Mouse (Mus musculus): Measurements from ENCODE around the gene B4galt5. TPM values are rescaled to one million over a fixed set of nuclear protein-coding genes. Genes with fewer than 3 reads are reported as not detected.

Gene B4galt5
- polyA plus RNA-seq, 1 experiment: 30.5 TPM

- H3K4me3 ChIP-seq (ENCODE audit: low read depth, low read length): no peak overlapping the region
- no peak for TF ChIP-seq EP300 (IDR thresholded peaks at IDR 0.05; ENCODE audit: insufficient read depth, low read depth, low read length)
- TF ChIP-seq CTCF (IDR thresholded peaks at IDR 0.05; ENCODE audit: low read depth, low read length): no peak
- no peak for TF ChIP-seq POLR2A (IDR thresholded peaks at IDR 0.05; ENCODE audit: insufficient read depth, low read length)
- no peak overlapping the region for H3K9ac ChIP-seq (ENCODE audit: low read depth, poor library complexity, severe bottlenecking)
- H3K9me3 ChIP-seq (replicated peaks; ENCODE audit: control insufficient read depth, insufficient read depth, low read length, poor library complexity, severe bottlenecking): no peaks in the 10 kb centered on the region
- no peaks in the 10 kb centered on the region for H3K27me3 ChIP-seq (ENCODE audit: control insufficient read depth, insufficient read depth, low read length, poor library complexity, severe bottlenecking)
- peaks cover 2% of the 10 kb centered on the region for H3K4me1 ChIP-seq (ENCODE audit: control insufficient read depth, insufficient read depth, low read length)
- H3K36me3 ChIP-seq (ENCODE audit: control insufficient read depth, insufficient read depth, low read length, poor library complexity, severe bottlenecking): no peaks in the 10 kb centered on the region
- H3K27ac ChIP-seq (ENCODE audit: insufficient read depth, low read length): no peak overlapping the region
Observed at GRCm38 (mm10) chr2:167298729-167299705, 50.0 kb downstream of the B4galt5 start.

DNA sequence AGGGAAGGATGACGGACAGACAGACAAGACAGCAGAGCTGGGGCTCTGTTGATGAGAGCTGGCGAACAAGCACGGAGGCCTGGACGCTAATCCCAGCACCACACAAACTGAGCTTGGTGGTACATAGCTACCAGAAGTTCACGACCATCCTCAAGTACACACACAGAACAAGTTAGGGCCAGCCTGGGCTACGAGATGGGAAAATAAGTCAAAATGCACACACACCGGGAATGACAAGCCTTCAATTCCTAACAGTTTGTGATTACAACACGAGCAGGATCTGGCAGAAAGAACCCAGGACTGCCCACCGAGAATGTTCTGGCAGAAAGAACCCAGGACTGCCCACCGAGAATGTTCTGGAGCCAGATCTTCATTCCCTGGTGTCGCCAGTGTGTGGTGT lies 51.0 kb downstream of the B4galt5 start:
- TF ChIP-seq EP300 (IDR thresholded peaks at IDR 0.05; ENCODE audit: insufficient read depth, low read depth, low read length) (no peak), CTCF (IDR thresholded peaks at IDR 0.05; ENCODE audit: low read depth, low read length) (no peak)
- H3K9ac ChIP-seq (ENCODE audit: low read depth, poor library complexity, severe bottlenecking): no peak overlapping the region
- no peak overlapping the region for H3K4me3 ChIP-seq (ENCODE audit: low read depth, low read length)
- H3K27me3 ChIP-seq (ENCODE audit: control insufficient read depth, insufficient read depth, low read length, poor library complexity, severe bottlenecking): no peaks in the 10 kb centered on the region
- H3K36me3 ChIP-seq (ENCODE audit: control insufficient read depth, insufficient read depth, low read length, poor library complexity, severe bottlenecking): no peaks in the 10 kb centered on the region
- peaks cover 2% of the 10 kb centered on the region for H3K4me1 ChIP-seq (ENCODE audit: control insufficient read depth, insufficient read depth, low read length)
- H3K27ac ChIP-seq (ENCODE audit: insufficient read depth, low read length): no peak overlapping the region
- no peaks in the 10 kb centered on the region for H3K9me3 ChIP-seq (replicated peaks; ENCODE audit: control insufficient read depth, insufficient read depth, low read length, poor library complexity, severe bottlenecking)

DNA sequence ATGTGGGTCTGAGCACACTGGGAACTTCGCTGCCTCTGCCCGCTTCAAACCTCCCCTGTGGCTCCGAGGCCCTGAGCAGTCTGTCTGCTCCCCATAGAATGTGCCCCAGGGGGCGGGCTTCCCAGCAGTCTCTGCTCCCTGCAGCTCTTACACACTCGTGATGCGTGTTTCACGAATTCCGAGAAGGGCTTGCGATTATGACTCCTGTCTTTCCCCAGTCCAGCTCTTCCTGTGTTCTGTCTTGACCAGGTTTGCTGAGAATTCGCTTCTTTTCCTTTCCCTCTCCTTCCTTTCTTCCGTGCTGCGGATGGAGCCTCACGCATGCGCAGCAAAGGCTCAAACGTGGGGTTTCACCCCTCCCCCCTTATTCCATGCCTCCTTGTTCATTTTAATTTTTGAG lies 54.1 kb downstream of the B4galt5 start:
- TF ChIP-seq POLR2A (IDR thresholded peaks at IDR 0.05; ENCODE audit: insufficient read depth, low read length) (no peak), CTCF (IDR thresholded peaks at IDR 0.05; ENCODE audit: low read depth, low read length) (no peak), EP300 (IDR thresholded peaks at IDR 0.05; ENCODE audit: insufficient read depth, low read depth, low read length) (no peak)
- Histone ChIP-seq H3K9me3 (replicated peaks; ENCODE audit: control insufficient read depth, insufficient read depth, low read length, poor library complexity, severe bottlenecking) (no peaks in the 10 kb centered on the region), H3K4me3 (ENCODE audit: low read depth, low read length) (no peak overlapping the region), H3K36me3 (ENCODE audit: control insufficient read depth, insufficient read depth, low read length, poor library complexity, severe bottlenecking) (no peaks in the 10 kb centered on the region), H3K27ac (ENCODE audit: insufficient read depth, low read length) (no peak overlapping the region), H3K9ac (ENCODE audit: low read depth, poor library complexity, severe bottlenecking) (no peak overlapping the region), H3K4me1 (ENCODE audit: control insufficient read depth, insufficient read depth, low read length) (peaks cover 2% of the 10 kb centered on the region), H3K27me3 (ENCODE audit: control insufficient read depth, insufficient read depth, low read length, poor library complexity, severe bottlenecking) (no peaks in the 10 kb centered on the region)

- TF ChIP-seq CTCF (IDR thresholded peaks at IDR 0.05; ENCODE audit: low read depth, low read length) (no peak), POLR2A (IDR thresholded peaks at IDR 0.05; ENCODE audit: insufficient read depth, low read length) (no peak), EP300 (IDR thresholded peaks at IDR 0.05; ENCODE audit: insufficient read depth, low read depth, low read length) (no peak)
- Histone ChIP-seq H3K36me3 (ENCODE audit: control insufficient read depth, insufficient read depth, low read length, poor library complexity, severe bottlenecking) (no peaks in the 10 kb centered on the region), H3K9me3 (replicated peaks; ENCODE audit: control insufficient read depth, insufficient read depth, low read length, poor library complexity, severe bottlenecking) (no peaks in the 10 kb centered on the region), H3K27me3 (ENCODE audit: control insufficient read depth, insufficient read depth, low read length, poor library complexity, severe bottlenecking) (no peaks in the 10 kb centered on the region), H3K27ac (ENCODE audit: insufficient read depth, low read length) (no peak overlapping the region), H3K9ac (ENCODE audit: low read depth, poor library complexity, severe bottlenecking) (no peak overlapping the region), H3K4me3 (ENCODE audit: low read depth, low read length) (no peak overlapping the region), H3K4me1 (ENCODE audit: control insufficient read depth, insufficient read depth, low read length) (peaks cover 2% of the 10 kb centered on the region)
Observed at GRCm38 (mm10) chr2:167294216-167294615, 54.8 kb downstream of the B4galt5 start.

- Histone ChIP-seq H3K36me3 (ENCODE audit: control insufficient read depth, insufficient read depth, low read length, poor library complexity, severe bottlenecking) (no peaks in the 10 kb centered on the region), H3K27me3 (ENCODE audit: control insufficient read depth, insufficient read depth, low read length, poor library complexity, severe bottlenecking) (no peaks in the 10 kb centered on the region), H3K9ac (ENCODE audit: low read depth, poor library complexity, severe bottlenecking) (no peak overlapping the region), H3K9me3 (replicated peaks; ENCODE audit: control insufficient read depth, insufficient read depth, low read length, poor library complexity, severe bottlenecking) (no peaks in the 10 kb centered on the region), H3K27ac (ENCODE audit: insufficient read depth, low read length) (no peak overlapping the region), H3K4me1 (ENCODE audit: control insufficient read depth, insufficient read depth, low read length) (no peaks in the 10 kb centered on the region), H3K4me3 (ENCODE audit: low read depth, low read length) (no peak overlapping the region)
- TF ChIP-seq CTCF (IDR thresholded peaks at IDR 0.05; ENCODE audit: low read depth, low read length) (no peak), EP300 (IDR thresholded peaks at IDR 0.05; ENCODE audit: insufficient read depth, low read depth, low read length) (no peak), POLR2A (IDR thresholded peaks at IDR 0.05; ENCODE audit: insufficient read depth, low read length) (no peak)
Observed at GRCm38 (mm10) chr2:167293289-167294085, 55.5 kb downstream of the B4galt5 start.

Data from ES-Bruce4 (cell line).